ENCODE assay signal across 9 mouse cellular contexts in the genomic region with DNA sequence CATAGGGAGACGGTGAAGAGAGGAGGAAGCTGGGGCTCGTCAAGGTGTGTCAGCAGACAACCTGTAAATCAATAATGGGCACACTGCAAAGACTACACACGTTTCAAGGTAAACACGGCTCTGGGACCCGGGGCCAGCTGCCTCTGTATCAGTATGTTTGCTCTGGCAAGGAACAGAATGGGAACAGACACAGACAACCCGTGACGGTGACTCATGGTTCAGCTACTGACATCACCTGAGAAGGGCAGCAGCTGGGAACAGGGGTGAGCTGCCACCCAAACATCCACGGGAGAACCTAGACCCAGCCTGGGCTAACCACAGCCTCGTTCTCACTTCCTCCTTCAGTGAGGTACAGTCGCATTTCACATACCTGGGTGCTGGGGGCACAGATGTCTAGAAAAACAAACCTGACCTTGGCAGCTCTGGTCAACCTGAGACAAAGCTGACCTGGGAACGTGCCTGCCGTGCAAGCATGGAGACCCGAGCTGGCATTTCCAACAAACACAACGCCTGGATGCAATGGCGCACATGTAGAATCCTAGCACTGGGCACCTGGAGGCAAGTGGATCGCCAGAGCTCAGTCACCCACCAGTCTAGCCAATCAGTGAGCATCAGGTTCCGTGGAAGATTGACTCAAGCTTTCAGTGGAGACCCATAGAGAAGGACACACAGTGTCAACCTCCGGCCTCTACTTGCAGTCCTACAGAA. TPM values are rescaled to one million over a fixed set of nuclear protein-coding genes. Genes with fewer than 3 reads are reported as not detected.
DNase-seq lines count a peak whose midpoint lies in the region; ATAC-seq and TF ChIP-seq lines count a peak whose summit lies in the region.
"Had no signal": no experiment of that assay in that cellular context is flagged by ENCODE, and none has a peak within 500 bp of the region (broad histone marks: within the 10 kb centered on the region; RNA-seq: fewer than 3 reads in every experiment).

No protein-coding gene starts in this region.

- no peak overlapping the region for H3K27ac ChIP-seq in heart, embryonic 10.5 days
- 0 out of 2 replicates have a peak overlapping the region, but pooled peaks have one; percentile 37 for H3K27ac ChIP-seq in liver, embryonic 16.5 days (ENCODE audit: low read length)
- H3K27ac ChIP-seq in thymus, adult 2 months (ENCODE audit: control insufficient read depth, insufficient read depth, low read length), result peak overlapping the region; percentile 58
- no peak overlapping the region for H3K27ac ChIP-seq in midbrain, embryonic 13.5 days
- H3K27ac ChIP-seq: neural tube, embryonic 12.5 days had no signal

- peaks cover 11% of the 10 kb centered on the region for H3K4me1 ChIP-seq in heart, embryonic 10.5 days
- H3K4me1 ChIP-seq in liver, embryonic 16.5 days (ENCODE audit: control insufficient read depth, low read depth, low read length), result no peaks in the 10 kb centered on the region
- peaks cover 31% of the 10 kb centered on the region for H3K4me1 ChIP-seq in thymus, adult 2 months (replicated peaks; ENCODE audit: control insufficient read depth, insufficient read depth, low read length)
- no peaks in the 10 kb centered on the region for H3K4me1 ChIP-seq in midbrain, embryonic 13.5 days (replicated peaks)
- H3K4me1 ChIP-seq: neural tube, embryonic 12.5 days had no signal

- no peak for TF ChIP-seq POLR2A in thymus, adult 2 months (IDR thresholded peaks at IDR 0.05; ENCODE audit: control insufficient read depth, extremely low read depth, insufficient read depth, low read length, poor library complexity)

- H3K9ac ChIP-seq in liver, embryonic 16.5 days (ENCODE audit: low read depth, low read length), result no peak overlapping the region
- no peak overlapping the region for H3K9ac ChIP-seq in midbrain, embryonic 13.5 days (replicated peaks)
- H3K9ac ChIP-seq: neural tube, embryonic 12.5 days had no signal

- no peaks in the 10 kb centered on the region for H3K36me3 ChIP-seq in heart, embryonic 10.5 days
- H3K36me3 ChIP-seq in liver, embryonic 16.5 days (ENCODE audit: control insufficient read depth, insufficient read depth), result no peaks in the 10 kb centered on the region
- H3K36me3 ChIP-seq in thymus, adult 2 months (ENCODE audit: control insufficient read depth, insufficient read depth, low read length), result no peaks in the 10 kb centered on the region
- no peaks in the 10 kb centered on the region for H3K36me3 ChIP-seq in midbrain, embryonic 13.5 days
- H3K36me3 ChIP-seq: neural tube, embryonic 12.5 days had no signal

- H3K9me3 ChIP-seq in heart, embryonic 10.5 days, result no peaks in the 10 kb centered on the region
- H3K9me3 ChIP-seq in liver, embryonic 16.5 days (replicated peaks; ENCODE audit: control insufficient read depth, low read length), result no peaks in the 10 kb centered on the region
- H3K9me3 ChIP-seq in midbrain, embryonic 13.5 days, result no peaks in the 10 kb centered on the region
- H3K9me3 ChIP-seq: neural tube, embryonic 12.5 days had no signal

- DNase-seq in heart, embryonic 10.5 days (ENCODE audit: low spot score), result peak; percentile 70
- no peak for DNase-seq in heart, postnatal 14 days
- DNase-seq in thymus, adult 2 months, result peak; percentile 60
- no peak for DNase-seq in left cerebral cortex, adult 11 months (ENCODE audit: low spot score)
- DNase-seq in heart, adult 8-10 months (ENCODE audit: low spot score), result no peak

- H3K27me3 ChIP-seq in heart, embryonic 10.5 days (ENCODE audit: insufficient read depth, poor library complexity, severe bottlenecking), result no peaks in the 10 kb centered on the region
- H3K27me3 ChIP-seq in liver, embryonic 16.5 days (ENCODE audit: control insufficient read depth, insufficient read depth, low read depth, low read length), result no peaks in the 10 kb centered on the region
- H3K27me3 ChIP-seq in thymus, adult 2 months (ENCODE audit: control insufficient read depth, insufficient read depth, low read length), result no peaks in the 10 kb centered on the region
- no peaks in the 10 kb centered on the region for H3K27me3 ChIP-seq in midbrain, embryonic 13.5 days
- H3K27me3 ChIP-seq: neural tube, embryonic 12.5 days had no signal

- TF ChIP-seq CTCF in thymus, adult 2 months (IDR thresholded peaks at IDR 0.05; ENCODE audit: borderline replicate concordance, control insufficient read depth, extremely low read depth, insufficient read depth, low read length, poor library complexity), result no peak

- intact Hi-C loops in heart, postnatal 14 days (cut with DNase I), result loop anchor here (5.0 kb wide), 1 partner anchor 33 kb away; no protein-coding TSS in a partner anchor

- 81% methylated on average over 18 of the region's 18 CpGs for WGBS in heart, embryonic 10.5 days
- WGBS in liver, embryonic 16.5 days (ENCODE audit: insufficient replicate concordance), result 52% methylated on average over 18 of the region's 18 CpGs
- 55% methylated on average over 18 of the region's 18 CpGs for WGBS in thymus, adult 2 months
- WGBS in midbrain, embryonic 13.5 days, result 88% methylated on average over 18 of the region's 18 CpGs

- peak; percentile 43 to 56 for ATAC-seq in hematopoietic stem cell, adult 5-6 weeks (replicated peaks in 1 of 2; ENCODE audit: insufficient read depth in 1 of 2, low FRiP score in 2 of 2, low TSS enrichment in 1 of 2, low read depth in 1 of 2, poor library complexity in 2 of 2, severe bottlenecking in 2 of 2)
- peak; percentile 66 for ATAC-seq in liver, embryonic 16.5 days (ENCODE audit: low read depth)
- ATAC-seq in midbrain, embryonic 13.5 days, result no peak

- no peak overlapping the region for H3K4me2 ChIP-seq in liver, embryonic 16.5 days (ENCODE audit: low read depth, low read length)
- H3K4me2 ChIP-seq in midbrain, embryonic 13.5 days (replicated peaks), result no peak overlapping the region
- H3K4me2 ChIP-seq: neural tube, embryonic 12.5 days had no signal

- H3K4me3 ChIP-seq in heart, embryonic 10.5 days, result no peak overlapping the region
- H3K4me3 ChIP-seq in liver, embryonic 16.5 days (ENCODE audit: low read depth, low read length), result no peak overlapping the region
- no peak overlapping the region for H3K4me3 ChIP-seq in thymus, adult 2 months (ENCODE audit: control insufficient read depth, insufficient read depth, low read length)
- H3K4me3 ChIP-seq in midbrain, embryonic 13.5 days (replicated peaks), result no peak overlapping the region
- H3K4me3 ChIP-seq: neural tube, embryonic 12.5 days had no signal

RNA-seq across cellular contexts. Expression of gene Rpia, which starts 22.0 kb away (rescaled TPM):
- 1.2 and 1.6 TPM in 2 replicates for polyA plus RNA-seq in heart, embryonic 10.5 days (2016; fragmentation: Nextera tagmentation; extraction: Ambion mirVana)
- total RNA-seq in heart, postnatal 14 days (2021), result 10 to 100 TPM; 10.4 to 12.0 TPM
- 95.5 and 161 TPM in 2 replicates for total RNA-seq in hematopoietic stem cell, adult 5-6 weeks (2017)
- polyA plus RNA-seq in liver, embryonic 16.5 days (2015; fragmentation: Nextera tagmentation; extraction: Ambion mirVana), result 2.0 and 2.3 TPM in 2 replicates
- 15.7 and 20.0 TPM in 2 replicates for polyA plus RNA-seq in thymus, adult 2 months (2012; rRNA removed)
- 2.4 and 3.5 TPM in 2 replicates for polyA plus RNA-seq in midbrain, embryonic 13.5 days (2015; fragmentation: Nextera tagmentation; extraction: Ambion mirVana)
- 10 to 100 TPM; 11.6 to 15.0 (median 13.4) TPM for total RNA-seq in heart, adult 8-10 months (2022)

RNA-seq across cellular contexts. Expression of gene Eif2ak3, which starts 30.2 kb away (rescaled TPM):
- 7.3 and 8.2 TPM in 2 replicates for polyA plus RNA-seq in heart, embryonic 10.5 days (2016; fragmentation: Nextera tagmentation; extraction: Ambion mirVana)
- 10 to 100 TPM; 11.1 to 11.7 TPM for total RNA-seq in heart, postnatal 14 days (2021)
- 16.6 and 17.0 TPM in 2 replicates for total RNA-seq in hematopoietic stem cell, adult 5-6 weeks (2017)
- polyA plus RNA-seq in liver, embryonic 16.5 days (2015; fragmentation: Nextera tagmentation; extraction: Ambion mirVana), result 4.1 and 4.8 TPM in 2 replicates
- polyA plus RNA-seq in thymus, adult 2 months (2012; rRNA removed), result 25.9 and 33.0 TPM in 2 replicates
- 12.3 and 13.4 TPM in 2 replicates for polyA plus RNA-seq in midbrain, embryonic 13.5 days (2015; fragmentation: Nextera tagmentation; extraction: Ambion mirVana)
- 1 to 10 TPM; 6.3 to 8.9 (median 7.6) TPM for total RNA-seq in heart, adult 8-10 months (2022)

Comparison
In these comparisons a context has a peak if more than half of its experiments do, and no peak if none do; other contexts are left out.
1. DNase-seq: peak in heart, embryonic 10.5 days (single experiment) and thymus, adult 2 months (single experiment); none in heart, postnatal 14 days (0 of 2), left cerebral cortex, adult 11 months (single experiment) and heart, adult 8-10 months (single experiment).
2. H3K27ac ChIP-seq: peak in liver, embryonic 16.5 days (single experiment) and thymus, adult 2 months (single experiment); none in heart, embryonic 10.5 days (single experiment) and midbrain, embryonic 13.5 days (single experiment).